Mouse (Mus musculus): ENCODE data around the gene Lrmda.

DNA sequence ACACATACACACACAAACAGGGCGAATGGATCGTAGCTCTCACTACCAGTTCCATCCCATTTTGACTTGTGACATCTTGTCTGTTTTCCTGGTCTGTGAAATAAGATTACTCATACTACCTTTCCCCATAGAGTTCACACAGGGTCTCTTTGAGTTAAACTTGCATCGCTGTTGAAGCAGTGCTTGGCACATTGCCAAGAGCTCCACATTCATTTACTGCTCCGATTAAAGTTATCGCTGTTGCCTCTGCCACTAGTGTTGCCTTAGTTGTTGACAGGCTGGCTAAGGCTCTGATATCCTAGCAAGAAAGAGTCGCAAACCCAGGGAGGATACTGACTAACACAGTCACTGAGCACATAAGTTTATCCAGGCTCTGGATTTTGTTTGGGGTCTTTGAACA lies 675.9 kb downstream of the Lrmda start:
- no peak for TF ChIP-seq POLR2A (IDR thresholded peaks at IDR 0.05; ENCODE audit: insufficient read depth, low read depth, low read length)
- no peak for TF ChIP-seq CTCF (IDR thresholded peaks at IDR 0.05)

Data from heart, adult 2 months (tissue).